Mouse (Mus musculus): ENCODE data around the gene Eml5.

DNA sequence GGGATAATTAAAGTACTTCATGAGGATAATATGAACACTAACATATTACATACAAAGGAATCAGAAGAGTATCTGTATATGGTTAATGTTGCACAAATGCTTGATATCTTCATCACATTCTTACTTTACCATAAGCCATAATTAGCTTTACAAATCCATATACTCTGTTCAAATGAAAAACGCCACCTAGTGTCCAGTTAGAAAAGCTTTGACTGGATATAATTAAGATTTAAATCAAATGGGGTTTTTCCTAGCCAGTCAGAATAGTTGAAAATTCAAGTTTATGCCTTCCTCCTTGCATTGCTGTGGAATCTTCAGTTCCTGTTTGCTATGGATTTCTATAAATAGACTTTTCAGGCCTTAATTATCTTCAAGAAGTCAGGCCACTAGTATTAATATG is 16.8 kb downstream of the Eml5 start:
- TF ChIP-seq POLR2A (IDR thresholded peaks at IDR 0.05; ENCODE audit: low read depth, low read length) (no peak), CTCF (IDR thresholded peaks at IDR 0.05; ENCODE audit: extremely low read depth, insufficient read length, insufficient replicate concordance, low read depth, low read length) (no peak)
